Mouse (Mus musculus): Measurements from ENCODE around the gene Iqgap1.

Iqgap1 gene

DNA sequence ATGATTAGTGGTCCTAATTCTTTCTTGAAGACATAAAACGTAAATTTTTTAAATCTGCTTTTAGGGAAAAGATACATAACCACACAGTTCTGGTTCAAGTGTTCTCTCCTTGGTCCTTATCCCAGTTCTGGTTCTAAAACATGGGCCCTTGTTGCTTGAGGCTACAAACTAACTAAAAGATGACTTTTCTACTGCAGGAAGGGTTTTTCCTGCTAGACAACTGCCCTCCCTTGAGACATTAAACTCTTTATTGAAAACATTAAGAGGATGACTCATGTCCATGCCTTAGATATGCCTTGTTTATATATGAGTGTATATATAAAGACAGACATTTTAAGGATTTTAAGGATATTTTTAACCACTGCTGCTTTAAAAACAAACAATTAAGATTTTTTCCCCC lies 17.4 kb upstream of the Iqgap1 start:
- DNase-seq: no peak

DNA sequence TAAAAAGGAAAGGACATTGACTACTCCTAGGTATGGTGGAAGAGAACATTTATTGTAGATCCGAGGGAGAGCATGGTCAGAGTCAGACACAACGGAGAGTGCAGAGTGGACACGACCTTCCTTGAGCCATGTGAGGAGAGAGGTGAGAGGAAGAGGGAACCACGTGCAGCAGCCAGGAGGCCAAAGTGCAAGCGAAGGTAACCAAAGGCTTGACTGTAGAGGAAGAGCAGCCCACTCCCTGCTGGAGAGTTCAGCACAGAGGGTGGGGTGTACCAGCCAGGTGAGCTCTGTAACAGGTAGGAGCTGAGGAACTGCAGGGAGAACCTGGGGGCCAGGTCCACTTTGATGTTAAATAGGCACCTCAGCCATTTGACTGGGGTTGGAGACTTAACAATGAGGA lies 16.4 kb upstream of the Iqgap1 start:
- DNase-seq: peak; percentile 39 to 55

DNA sequence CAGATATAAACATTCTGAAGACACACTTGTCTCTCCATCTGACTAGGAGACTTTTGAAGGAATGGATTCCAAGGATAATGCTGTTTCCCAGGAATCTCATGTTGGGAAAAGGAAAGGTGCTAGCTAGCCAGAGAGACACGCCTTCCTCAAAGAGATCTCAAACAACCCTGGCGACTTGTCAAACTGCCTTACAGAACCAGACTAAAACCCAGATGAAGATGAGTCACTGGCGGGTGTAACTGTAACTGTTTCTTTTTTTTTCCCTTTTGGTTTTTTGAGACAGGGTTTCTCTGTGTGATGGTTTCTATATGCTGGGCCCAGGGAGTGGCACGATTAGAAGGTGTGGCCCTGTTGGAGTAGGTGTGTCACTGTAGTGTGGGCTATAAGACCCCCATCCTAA lies 15.2 kb upstream of the Iqgap1 start:
- no peak for DNase-seq

DNA sequence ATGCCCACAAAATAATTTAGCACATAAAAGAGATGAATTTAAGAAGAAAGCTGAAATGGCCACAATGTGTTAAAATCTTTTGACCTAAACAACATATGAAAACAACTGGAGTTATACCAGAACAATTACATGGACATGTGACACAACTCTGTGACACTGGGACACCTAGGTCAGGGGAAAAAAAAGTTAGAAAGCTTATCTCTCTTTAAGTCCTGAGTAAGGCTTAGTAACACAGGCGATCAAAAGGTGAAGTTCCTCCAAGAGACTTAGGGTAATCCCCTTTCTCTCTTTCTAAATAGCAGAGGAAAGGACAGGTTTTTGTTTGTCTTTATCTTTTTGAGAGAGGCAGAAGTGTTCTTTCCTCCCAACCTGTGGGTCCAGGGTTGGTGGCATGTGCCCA lies 14.5 kb upstream of the Iqgap1 start:
- DNase-seq: no peak

DNA sequence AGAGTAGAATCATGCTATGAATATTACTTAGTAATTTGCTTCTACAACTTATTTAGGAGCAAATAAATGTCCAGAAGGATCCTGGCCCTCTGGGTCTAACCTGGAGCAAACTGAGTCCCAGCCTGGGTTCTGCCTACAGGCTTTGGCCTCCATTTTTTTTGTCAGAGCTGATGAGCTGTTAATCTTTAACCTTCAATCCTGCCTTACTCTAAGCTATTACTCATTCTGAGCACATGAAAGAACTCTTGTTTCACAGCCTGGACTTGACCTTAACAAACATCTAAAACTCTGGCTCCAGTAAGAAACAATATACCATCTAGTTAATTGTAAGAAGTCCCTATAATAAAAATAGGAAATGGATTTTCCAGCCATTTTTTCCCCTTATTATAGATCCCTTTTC lies 14.0 kb upstream of the Iqgap1 start:
- DNase-seq: peak in 1 of 2 experiments; percentile 46

DNA sequence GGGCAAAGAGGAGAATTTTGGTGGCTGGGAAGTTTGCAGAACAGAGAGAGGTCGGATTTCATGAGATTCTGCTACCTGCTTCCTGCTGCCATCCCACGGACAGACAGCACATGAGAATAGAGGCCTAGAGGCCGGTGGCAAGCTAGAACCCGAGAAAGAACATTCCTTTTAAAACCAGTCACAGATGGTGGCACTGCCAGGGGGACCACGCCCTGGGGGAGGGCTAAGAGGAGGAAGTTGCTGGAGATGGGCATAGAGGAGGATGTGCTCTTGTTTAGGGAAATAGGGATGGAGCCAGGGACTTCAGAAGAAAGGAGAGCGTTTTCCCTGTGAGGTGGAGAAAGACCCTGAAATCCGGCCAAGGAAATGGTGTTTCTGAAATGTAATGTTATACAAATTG lies 12.5 kb upstream of the Iqgap1 start:
- DNase-seq: no peak

DNA sequence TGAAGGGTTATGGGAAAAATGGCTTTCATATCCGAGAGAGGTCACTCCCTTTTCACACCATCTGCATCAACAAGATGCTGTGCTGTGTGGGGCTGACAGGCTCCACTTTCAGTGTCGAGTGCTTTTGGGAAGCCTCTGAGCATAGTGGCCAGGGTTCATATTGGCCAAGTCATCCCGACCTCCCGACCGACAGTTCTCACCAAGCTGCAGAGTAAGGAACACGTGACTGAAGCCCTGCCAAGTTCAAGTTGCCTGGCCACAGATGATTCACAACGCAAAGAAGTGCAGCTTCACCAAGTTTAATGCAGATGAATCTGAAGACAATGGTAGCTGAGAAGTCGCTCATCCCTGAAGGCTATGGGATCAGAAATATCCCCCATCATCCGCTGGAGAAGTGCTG lies 12.0 kb upstream of the Iqgap1 start:
- DNase-seq: peak; percentile 66 to 69

DNA sequence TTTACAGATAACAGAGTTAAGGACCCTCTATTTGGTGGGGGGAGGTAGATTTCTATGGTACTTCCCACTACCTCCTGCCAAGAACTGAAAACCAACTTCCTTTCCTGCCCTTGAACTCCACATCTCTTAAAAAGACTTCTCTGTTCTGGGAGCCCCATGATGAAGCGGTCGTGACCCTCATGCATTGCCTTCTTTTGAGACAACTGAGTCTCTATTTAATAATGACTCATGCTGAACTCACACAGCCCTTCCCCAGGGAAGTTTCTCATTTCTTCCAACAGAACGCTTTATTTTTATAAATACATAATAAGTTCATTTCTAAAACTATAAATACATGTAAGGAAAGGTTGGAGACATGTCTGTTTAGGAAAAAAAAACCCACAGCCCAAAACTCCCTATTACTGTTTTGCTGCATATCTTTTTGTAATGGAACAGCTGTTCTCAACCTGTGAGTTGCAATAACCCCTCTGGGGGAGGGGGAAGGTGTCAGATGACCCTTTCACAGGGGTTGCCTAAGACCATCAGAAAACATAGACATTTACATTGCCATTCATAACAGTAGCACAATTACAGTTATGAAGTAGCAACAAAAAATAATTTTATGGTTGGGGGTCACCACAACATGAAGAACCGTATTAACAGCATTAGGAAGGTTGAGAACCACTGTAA lies 10.3 kb upstream of the Iqgap1 start:
- DNase-seq: no peak

DNA sequence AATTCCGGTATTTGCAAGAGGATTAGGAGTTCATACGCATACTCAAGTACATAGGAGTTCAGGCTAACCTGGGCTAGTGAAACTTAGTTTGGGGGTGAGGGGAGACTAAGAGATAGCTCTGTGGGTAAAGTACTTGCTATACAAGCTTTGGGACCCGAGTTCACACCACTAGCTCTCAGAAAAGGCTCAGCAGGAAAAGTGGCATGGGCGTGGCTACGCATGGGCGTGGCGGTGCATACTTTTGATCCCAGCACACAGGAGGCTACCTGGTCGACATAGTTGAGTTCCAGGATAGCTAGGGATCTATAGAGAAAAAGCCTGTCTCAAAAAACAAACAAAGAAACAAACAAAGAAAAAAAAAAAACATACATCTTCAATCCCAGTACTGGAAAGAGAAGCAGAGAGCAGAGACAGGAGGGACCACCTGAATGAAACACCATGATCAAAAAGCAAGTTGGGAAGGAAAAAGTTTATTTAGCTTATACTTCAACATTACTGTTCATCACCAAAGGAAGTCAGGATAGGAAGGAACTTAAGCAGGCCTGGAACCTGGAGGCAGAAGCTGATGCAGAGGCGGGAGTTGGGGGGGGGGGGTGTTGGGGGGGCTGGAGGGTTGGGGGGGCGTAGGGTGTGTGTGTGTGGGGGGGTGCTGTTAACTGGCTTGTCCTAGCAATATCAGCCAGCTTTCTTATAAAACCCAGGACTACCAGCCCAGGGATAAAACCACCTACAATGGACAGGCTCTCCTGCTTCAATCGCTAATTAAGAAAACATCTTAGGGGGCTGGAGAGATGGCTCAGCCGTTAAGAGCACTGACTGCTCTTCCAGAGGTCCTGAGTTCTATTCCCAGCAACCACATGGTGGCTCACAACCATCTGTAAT lies 8.1 kb upstream of the Iqgap1 start:
- DNase-seq: no peak

DNA sequence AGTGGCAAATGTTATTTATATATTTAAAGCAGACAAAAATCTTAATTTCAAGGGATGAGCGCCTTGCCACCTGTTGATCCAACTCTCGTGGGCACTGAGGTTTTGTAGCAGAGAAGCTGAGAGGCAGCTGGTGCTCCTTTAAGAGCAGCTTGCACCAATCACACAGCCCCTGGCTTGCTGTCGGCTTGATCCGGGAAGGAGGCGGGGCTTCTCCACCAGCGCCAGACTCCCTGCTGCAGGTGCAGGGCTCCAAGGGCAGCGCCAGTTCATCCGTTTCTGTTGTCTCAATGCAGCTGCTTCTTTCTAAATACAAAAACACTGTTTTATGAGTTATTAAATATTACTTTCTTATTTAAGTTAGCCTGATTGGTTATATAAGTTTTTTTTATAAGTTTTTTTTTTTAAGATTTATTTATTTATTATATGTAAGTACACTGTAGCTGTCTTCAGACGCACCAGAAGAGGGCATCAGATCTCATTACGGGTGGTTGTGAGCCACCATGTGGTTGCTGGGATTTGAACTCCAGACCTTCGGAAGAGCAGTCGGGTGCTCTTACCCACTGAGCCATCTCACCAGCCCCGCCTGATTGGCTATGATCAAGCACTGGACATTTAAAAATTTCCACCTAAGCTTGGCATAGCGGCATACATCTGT lies 7.3 kb upstream of the Iqgap1 start:
- DNase-seq: peak; percentile 76 to 84

DNA sequence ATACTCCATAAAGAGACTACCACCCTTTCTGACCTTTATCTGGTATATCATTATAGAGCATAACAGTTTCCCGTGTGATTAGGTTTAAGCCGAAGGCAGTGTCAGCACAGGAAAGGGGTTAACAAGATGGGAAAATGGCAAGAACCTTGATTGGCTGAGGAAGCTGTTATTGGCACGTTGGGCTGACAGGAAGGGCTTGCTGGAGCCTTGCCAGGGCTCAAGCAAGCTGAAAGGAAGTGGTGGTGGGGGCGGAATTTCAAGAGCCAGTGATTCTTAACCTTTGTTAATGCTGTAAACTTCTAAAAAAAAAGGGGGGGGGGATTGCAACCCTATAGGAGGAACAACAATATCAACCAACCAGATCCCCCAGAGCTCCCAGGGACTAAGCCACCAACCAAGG lies 6.4 kb upstream of the Iqgap1 start:
- DNase-seq: peak; percentile 56 to 79

DNA sequence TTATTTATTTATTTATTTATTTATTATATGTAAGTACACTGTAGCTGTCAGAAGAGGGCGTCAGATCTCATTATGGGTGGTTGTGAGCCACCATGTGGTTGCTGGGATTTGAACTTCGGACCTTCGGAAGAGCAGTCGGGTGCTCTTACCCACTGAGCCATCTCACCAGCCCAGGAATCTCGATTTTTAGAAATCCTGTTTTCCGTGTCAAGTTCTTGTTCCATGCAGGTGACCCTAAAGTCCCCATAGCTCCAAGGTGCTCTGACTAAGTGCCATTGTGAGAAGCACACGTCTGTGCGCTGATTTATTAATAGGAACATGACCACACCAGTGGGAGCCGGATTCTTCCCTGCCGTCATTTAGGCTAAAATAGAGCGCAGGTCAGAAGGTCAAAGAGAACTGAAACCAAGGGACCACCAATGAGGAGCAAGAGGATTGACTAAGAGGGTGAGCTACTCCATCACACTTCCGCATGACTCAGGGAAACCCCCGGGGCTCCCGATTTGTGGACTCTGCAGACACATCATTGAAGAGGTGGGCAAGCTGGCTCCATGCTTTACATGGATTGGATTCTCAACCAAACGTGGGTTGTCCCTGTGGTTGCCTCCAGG lies 4.5 kb upstream of the Iqgap1 start:
- peak in 1 of 2 experiments; percentile 33 for DNase-seq

DNA sequence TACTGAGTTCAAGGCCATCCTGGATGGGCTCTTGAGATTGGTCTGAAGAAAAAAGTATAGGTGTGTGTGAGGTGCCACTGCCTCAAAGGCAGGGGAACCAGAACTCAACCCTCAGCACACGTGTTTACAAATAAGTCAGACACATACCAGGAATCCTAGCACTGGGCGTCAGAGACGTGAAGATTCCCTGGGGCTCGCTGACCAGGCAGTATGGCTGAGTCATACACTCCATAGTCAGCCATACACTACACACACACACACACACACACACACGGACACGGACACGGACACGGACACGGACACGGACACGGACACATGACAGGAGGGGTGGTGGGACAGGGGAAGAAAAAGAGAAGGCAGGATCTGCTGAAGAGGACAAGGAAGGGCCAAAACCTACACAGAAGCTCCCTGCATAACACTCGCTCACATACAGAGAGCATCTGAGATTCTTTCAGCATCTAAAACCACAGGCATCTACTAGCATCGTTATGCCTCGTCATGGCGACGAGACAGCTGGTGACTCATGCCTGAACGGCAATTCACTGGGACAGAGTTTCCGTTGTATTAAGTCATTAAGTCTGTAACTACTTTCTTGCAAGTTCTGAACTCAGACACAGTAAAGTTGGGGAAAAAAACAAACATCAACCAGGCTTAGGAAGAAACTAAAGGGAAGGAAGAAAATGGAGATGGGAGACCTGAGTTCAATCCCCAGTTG lies 2.5 kb upstream of the Iqgap1 start:
- DNase-seq: peak in 1 of 2 experiments; percentile 38

DNA sequence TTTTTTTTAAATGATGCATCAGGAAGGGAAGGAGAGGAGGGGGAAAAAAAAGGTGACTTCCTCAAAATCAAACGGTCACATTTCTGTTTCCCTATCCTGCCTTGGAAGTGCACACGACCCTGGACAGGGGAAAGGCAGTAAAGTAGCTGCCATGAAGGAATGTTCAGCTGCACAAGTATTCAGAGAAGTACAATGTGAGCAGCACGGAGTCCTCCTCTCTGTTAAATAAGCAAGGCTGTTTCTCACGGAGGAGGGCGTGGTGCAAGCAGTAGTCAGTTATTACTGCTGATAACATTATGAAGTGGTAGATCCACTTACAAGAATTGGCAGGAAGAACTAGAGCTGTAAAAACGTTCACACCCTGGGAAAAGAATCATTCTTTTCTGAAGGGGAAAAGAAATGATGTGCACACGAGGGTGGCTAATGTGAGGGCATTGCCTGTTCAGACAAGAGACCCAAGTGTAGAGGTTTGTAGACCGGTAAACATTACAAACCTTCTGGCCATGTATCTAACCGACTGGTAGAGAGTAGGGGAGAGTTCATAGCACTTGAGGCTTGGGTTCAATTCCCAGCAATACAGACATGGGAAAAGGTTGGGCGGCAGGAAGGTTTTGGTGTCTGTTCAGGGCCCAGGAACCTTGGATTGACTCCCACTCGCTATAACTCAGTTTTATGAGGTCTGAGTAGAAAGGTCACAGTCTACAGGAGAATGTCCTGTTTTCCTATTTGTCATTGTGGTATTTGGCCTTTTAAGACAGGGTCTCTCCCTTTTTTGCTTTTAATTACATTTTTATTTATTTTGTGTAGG lies 1.7 kb downstream of the Iqgap1 start:
- peak in 1 of 2 experiments; percentile 15 for DNase-seq

DNA sequence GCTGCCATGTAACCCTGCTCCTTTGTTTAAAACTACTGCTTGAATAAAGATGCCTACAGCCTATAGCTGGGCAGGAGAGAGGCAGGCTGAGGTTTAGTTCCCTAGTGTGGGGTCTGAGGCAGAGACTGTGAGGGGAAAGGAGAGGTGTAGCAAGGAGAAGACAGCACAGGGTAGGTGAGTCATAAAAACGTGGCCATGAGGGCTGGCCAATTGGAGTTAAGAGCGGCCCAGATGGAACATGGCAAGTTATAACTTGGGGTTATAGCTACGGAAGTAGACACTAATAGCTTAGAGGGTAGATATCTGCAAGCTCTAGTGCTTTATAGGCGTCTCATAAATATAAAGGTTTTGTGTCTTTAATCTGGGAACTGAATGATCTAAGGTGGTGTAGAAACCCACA lies 2.5 kb downstream of the Iqgap1 start:
- DNase-seq: no peak

DNA sequence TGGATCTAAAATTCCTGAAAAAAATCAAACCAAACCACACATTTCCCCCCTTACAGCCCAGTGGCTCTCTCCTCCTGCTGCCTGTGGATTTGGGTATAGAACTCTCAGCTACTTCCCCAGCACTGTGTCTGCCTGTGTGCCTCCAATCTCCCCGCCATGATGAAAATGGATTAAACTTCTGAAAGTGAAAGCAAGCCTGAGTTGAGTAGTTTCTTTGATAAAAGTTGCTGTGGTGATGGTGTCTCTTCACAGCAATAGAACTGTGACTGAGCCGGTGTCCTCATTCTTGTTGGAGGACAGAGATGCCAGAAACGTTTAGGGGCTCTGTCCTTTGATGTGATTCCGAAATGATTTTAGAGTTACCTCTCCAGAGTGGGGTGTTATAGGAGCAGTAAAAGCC lies 4.9 kb downstream of the Iqgap1 start:
- no peak for DNase-seq

DNA sequence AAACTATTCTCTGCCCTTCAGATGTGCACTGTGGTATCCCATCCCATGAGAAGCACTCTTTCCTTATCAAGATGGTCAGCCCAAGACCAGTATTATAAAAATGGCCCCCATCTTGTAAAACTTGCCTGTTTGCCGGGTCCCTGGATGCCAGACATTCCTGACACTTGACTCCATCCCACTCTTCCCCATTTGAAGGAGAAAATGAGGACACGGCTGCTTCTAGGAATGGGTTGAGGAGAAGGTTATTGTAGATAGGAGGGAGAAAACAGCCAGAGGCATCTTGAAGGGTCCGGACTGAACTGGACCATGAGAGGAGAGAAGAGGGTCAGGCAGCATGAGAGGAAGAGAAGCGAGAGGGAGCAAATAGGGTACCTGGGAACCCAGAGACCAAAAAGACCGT lies 9.1 kb downstream of the Iqgap1 start:
- no peak for DNase-seq

DNA sequence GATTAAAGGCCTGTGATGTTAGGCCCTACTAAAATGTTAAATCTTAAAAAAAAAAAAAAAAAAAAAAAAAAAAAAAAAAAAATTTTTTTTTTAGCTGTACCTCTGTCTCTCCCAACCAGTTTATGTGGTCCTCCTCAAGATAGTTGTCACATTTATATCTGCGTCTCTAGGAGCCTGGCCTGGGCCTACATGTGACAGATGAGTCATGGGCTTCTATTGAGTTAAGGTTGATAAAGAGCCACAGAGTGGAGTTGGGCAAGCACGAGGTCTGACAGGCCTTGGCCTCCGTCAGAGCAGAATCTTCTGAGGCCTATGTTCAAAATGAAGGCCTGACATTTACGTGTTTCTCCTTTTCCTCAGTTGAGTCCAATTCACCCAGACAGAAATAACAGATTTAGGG lies 12.4 kb downstream of the Iqgap1 start:
- no peak for DNase-seq

DNA sequence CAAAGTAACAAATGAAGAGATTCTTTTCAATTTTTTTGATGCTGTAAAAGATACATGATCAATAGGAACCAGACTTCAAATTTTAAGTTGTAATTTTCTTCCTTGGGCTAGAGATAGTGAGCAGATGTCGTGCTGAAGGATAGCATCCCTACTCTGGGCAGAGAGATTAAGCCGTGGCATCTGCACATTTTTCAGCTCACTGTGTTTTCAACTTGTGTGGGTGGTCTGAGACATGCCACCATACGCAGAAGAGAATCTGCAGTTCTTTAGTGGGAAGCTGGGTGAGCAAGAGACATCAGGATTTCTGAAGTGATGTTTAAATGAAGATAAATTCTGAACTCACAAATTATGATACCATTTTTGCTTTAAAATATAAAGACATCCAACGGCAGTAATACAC lies 19.4 kb downstream of the Iqgap1 start:
- no peak for DNase-seq

DNA sequence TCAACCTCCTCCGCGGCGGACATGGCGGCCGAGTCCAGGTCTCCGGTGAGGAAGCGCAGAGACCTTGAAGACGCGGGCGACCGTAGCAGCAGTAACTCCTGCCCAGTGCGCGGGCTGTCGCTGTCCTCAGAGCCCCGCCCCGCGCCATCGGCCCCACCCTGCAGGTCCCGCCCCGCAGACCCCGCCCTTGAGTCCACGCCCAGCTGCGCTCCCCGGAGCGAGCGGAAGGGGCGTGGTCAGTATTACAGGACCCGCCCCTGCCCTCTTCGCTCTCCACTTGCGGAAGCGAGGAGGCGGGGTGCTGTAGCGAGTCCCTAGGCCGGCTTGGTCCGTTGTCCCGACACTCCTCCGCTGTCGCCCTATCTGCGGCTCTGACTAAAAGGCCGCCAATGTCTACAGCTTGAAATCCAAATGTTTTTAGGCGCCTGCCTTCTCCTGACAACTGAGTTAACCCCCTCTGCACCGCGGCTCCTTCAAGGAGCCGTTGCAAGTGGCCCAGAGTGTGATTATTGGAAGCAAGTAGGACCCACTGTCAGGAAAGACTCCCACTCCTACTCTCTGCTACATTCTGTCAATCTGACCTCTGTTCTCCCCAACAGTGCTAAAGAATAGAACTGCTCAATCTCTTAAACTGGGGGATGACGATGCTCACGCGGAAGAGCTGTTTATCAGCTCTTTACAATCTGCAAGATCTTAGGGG lies 22.5 kb downstream of the Iqgap1 start:
- peak; percentile 96 to 97 for DNase-seq

Data from kidney, postnatal 36 days (tissue).